Mouse (Mus musculus): ENCODE measurements at regions not wholly inside any gene's neighbourhood (a gene's known extent, or its start where the extent isn't known, plus 50 kb on each side); places are given as distances from the start of the nearest gene placed in this dataset.

GRCm38 (mm10) chr15:62734900-62735299 lies 1110.1 kb downstream of the Gsdmc2 start:
- TF ChIP-seq POLR2A (IDR thresholded peaks at IDR 0.05; ENCODE audit: extremely low read depth, insufficient read depth, low read length) = no peak
- no peak for TF ChIP-seq CTCF (IDR thresholded peaks at IDR 0.05; ENCODE audit: low read depth, low read length)
